Mouse (Mus musculus) B cell, adult 2 months (primary cell): ENCODE data around the gene Crb3.

ENCODE experiments used
- DNase-seq, 2 experiments: peaks; one replicate each; pipeline ENCODE4 v3.0.0; 2022

Crb3 gene

GRCm38 (mm10) chr17:57058891-57059485 is at the start of gene Crb3:
Gene Crb3 (plus strand): TSS chr17:57059105.
- DNase-seq, result no peak

GRCm38 (mm10) chr17:57010911-57011235 is 48.0 kb upstream of the Crb3 start:
- no peak for DNase-seq

GRCm38 (mm10) chr17:57011236-57012141 is 47.4 kb upstream of the Crb3 start, which contains the start of the genes Gtf2f1 and Gm17949:
Gene Gtf2f1 (minus strand): TSS chr17:57011288.
Gene Gm17949 (plus strand): TSS chr17:57011469.
- peak; percentile 88 to 89 for DNase-seq

- DNase-seq, result no peak
Observed at GRCm38 (mm10) chr17:57012245-57012795, 46.6 kb upstream of the Crb3 start.

DNA sequence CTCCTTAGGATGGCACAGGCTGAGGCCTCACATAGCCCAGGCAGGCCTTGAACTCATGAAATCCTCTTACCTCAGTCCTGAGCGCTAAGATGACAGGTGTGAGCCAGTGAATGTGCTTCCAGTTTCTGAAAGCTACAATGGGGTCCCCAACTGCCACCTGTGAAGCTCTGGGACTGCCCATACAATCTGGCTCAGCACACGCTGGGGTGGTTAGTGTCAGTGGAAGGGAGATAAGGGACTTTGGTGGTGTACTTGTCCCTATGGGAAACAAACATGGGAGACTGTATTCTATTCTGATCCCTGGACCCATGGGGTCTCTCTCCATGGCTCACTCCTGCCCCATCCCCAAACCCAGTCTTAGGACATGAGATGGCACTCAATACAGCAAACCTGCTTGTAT is 39.2 kb upstream of the Crb3 start:
- DNase-seq, result no peak

- DNase-seq, result no peak
Observed at GRCm38 (mm10) chr17:57020960-57021359, 37.9 kb upstream of the Crb3 start.

- DNase-seq, result no peak
Observed at GRCm38 (mm10) chr17:57027471-57027870, 31.4 kb upstream of the Crb3 start.

DNA sequence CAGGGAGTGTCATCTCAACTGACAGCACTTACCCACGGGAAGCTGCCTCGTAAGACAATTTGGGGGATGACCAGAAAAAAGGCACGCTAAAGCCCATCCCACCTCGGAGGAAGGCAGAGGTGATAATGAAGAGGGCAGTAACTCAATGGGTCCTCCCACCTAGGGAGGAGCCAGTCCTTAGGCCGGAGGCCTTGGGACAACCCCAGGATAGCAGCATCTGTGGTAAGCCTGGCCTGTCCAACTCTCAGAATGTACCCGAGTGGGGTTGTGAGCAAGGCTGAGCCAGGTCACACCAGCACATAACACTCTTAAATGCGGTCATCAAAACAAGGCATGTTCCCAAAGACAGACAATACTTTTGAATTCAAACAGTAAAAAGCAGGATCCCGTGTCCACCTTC is 29.2 kb upstream of the Crb3 start:
- no peak for DNase-seq

DNA sequence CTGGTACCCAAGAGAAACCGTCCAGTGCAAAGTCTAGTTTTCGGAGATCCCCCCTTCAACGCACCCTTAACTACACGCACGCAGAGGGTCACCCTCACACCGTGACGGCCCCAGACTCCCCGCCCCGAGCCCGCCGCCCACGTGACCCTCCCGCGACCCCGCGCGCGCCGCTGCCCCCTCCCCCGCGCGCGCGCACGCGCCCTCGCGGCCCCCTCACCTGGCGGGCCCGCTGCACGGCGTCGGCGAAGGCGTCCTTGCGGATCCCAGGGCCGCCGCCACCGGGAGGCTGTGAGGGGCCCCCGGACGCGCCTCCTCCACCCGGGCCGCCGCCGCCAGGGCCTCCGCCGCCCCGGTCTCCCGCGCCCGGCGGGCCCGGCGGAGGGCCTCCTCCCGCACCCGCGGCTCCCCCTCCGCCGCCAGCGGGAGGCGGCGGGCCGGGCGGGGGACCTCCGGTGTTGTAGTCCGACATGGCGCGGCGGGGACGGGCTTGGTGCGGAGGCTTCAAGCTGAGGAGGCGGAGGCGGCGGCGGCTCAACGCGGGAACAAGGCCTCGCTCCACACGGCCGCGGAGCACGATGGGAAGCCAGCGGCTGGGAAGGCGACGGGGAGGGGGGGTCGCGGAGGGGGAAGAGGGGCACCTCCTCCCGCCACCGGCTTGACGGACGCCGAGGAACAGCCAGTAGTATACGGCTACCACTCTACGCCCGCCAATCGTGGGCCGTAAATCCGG is 27.8 kb upstream of the Crb3 start, which contains the start of gene Khsrp:
Gene Khsrp, minus strand, starts transcription at position 592 of the 730 bp plus-strand sequence.
- peak; percentile 44 to 52 for DNase-seq

- DNase-seq, result peak; percentile 98 to 99
Observed at GRCm38 (mm10) chr17:57031661-57032420, 27.1 kb upstream of the Crb3 start.

- peak; percentile 11 to 17 for DNase-seq
Observed at GRCm38 (mm10) chr17:57032854-57033253, 26.1 kb upstream of the Crb3 start.

DNA sequence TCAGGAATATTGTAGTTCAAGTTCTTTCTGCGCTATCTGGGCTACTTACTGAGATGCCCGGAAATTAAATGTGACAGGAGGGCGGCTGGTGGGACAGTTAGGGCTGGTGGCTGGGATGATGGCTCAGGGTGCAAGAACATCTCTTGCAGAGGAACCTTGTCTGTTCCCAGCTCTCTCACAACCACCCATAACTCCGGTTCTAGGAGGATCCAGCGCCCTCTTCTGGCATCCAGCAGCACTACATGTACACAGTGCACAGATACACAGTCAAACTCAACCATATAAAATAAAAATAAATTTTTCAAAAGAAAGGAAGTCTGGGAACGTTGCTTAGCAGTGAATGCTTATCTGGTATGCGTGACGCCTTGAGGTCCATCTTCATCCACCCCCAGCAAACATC is 19.9 kb upstream of the Crb3 start:
- DNase-seq, result peak; percentile 30 to 40

GRCm38 (mm10) chr17:57041554-57041953 is 17.4 kb upstream of the Crb3 start, which contains the start of gene Slc25a41:
Gene Slc25a41 (minus strand): TSS chr17:57041654.
- no peak for DNase-seq

DNA sequence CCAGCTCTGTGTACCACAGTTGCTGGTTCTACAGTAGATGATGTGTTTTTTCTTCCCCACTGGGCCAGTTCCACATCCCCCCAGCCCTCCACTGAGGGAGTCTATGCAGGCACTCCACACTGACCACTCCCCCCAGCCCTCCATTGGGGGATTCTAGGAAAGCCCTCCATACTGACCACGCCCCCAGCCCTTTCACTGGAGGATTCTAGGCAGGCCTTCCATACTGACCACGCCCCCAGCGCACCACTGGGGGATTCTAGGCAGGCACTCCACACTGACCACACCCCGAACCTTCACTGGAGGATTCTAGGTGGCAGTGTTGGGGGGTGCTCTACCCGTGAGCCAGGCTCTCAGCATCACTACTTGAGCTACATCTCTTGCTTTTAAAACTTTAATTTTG is 11.5 kb upstream of the Crb3 start:
- no peak for DNase-seq

- no peak for DNase-seq
Observed at GRCm38 (mm10) chr17:57048816-57049215, 10.1 kb upstream of the Crb3 start.

DNA sequence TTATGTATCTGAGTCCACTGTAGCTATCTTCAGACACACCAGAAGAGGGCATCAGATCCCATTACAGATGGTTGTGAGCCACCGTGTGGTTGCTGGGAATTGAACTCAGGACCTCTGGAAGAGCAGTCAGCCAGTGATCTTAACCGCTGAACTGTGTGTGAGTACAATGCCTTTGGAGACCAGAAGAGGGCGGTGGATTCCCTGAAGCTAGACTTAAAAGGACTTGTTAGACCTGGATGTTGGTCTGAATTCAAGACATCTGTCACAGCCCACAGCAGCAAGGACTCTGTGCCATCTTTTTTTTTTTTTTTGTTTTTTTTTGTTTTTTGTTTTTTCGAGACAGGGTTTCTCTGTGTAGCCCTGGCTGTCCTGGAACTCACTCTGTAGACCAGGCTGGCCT is 7.2 kb upstream of the Crb3 start:
- peak; percentile 35 to 45 for DNase-seq

- no peak for DNase-seq
Observed at GRCm38 (mm10) chr17:57056246-57056645, 2.7 kb upstream of the Crb3 start.

DNA sequence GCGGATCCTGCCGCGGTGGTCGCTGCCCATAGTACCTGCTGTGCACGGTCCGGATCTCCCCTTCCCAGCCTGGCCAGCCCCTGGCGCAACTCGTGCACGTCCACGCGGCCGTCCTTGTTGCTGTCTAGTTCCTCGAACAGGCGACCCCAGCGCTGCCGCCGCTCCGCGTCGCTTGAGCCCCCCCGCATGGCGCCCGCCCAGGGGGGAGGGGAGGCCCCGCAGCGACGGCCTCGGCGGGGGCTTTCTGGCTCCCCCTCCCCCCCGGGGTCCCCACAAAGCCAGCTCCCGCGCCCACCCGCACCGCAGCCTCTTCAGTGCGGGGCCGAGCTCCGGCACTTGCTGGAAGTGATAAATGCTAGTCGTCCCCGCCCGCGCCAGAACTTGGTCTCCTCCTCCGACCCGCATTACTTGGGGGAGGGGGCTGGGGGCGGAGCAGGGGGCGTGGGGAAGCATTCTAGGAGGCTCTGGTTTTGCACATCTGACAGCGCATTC is 627 bp downstream of the Crb3 start, which contains the start of gene Slc25a23:
Gene Slc25a23, minus strand, starts transcription at position 378 of the 492 bp plus-strand sequence.
- peak; percentile 58 to 59 for DNase-seq

- peak; percentile 97 to 98 for DNase-seq
Observed at GRCm38 (mm10) chr17:57060231-57060801, 1.4 kb downstream of the Crb3 start.

- peak; percentile 35 to 37 for DNase-seq
Observed at GRCm38 (mm10) chr17:57061069-57061468, 2.2 kb downstream of the Crb3 start.

- DNase-seq, result peak; percentile 66 to 71
Observed at GRCm38 (mm10) chr17:57062011-57062521, 3.2 kb downstream of the Crb3 start.
